Mouse (Mus musculus) retina, postnatal 7 days (tissue): ENCODE measurements at regions not wholly inside any gene's neighbourhood (a gene's known extent, or its start where the extent isn't known, plus 50 kb on each side); places are given as distances from the start of the nearest gene placed in this dataset.
"Not testable (repeated sequence)": the region's sequence is repeated elsewhere in the genome, so short reads cannot be mapped to it uniquely, and the experiment has no call there.

Source experiments
- DNase-seq: peaks from one replicate; pipeline ENCODE4 v3.0.0-alpha.2; 2012; ENCODE audit warnings: low read depth, low spot score

DNA sequence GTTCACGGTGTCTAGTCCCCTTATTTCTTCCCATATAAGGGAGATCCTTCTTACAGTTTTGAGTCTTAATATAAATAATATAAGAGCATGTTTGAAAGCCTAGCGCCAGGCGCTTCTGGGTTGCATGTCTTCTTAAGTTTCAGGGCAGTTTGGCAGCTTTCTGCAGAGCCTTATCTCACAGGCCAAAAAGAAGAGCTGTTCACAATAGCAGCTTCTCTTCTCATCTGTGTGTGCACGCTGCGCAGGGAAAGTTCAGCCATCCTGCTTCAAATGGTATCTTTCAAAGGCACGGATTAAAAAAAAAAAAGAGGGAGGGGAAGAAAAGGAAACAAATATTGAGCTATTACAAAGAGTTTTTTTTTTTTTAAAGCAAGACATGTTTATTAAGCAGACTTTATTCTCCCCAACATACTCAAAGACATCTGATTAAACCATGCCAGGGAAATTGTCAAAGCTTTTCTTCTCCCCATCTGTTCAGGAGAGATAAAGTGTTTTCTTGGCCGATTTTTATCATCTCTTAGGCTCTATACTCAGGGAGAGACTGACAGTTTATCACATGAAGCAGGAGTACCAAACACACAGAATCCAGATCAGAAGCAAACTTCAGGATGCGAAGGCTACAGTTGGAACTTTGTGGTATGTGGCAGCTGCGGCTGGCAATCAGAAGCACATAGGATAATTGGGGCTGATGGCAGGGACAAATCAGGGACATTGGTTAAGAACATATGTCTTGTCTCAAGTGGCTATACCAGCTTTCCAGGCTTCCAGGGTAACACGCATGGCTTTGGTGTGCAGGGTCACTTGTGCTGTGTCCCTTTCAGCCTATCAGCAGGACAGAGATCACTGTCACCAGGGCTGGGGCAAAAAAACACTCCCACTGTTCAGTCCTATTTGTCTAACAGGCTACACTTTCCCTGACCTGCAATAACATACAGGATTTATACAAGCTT lies 206.9 kb upstream of the Pfkp start:
- DNase-seq = no peak

DNA sequence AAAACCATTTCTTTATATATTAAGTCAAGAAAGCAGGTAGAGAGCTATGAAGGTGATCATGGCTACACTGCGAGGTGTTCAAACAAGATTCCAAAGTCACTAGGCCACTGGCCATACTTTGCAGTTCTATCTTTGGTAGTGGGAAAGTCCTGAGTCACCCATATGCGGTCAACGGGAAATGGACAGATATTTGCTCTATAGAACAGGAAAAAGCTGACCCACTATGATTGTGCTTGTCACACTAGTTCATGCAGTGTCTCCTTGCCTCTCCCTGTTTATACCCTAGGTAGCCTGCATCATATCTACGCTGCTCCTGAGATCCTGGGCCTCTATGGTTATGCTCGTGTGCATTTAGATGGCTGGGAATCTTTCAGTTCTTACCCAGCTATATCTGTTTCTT lies 188.9 kb upstream of the Pfkp start:
- DNase-seq = no peak

DNA sequence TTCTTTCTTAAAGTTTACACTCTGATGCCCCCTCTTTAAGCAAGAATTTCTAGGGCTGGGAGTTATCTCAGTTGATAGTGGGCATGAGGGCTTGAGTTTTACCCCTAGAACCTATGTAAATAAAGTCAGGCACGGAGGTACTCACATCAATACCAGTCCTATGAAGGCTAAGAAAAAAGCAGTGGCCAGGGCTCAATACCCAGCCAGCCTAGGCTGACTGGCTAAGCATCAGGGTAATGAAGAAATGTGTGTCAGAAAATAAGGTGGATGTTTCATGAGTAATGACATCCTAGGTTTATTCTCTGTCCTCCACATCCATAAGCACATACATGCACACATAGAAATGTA lies 188.5 kb upstream of the Pfkp start:
- DNase-seq = no peak

DNA sequence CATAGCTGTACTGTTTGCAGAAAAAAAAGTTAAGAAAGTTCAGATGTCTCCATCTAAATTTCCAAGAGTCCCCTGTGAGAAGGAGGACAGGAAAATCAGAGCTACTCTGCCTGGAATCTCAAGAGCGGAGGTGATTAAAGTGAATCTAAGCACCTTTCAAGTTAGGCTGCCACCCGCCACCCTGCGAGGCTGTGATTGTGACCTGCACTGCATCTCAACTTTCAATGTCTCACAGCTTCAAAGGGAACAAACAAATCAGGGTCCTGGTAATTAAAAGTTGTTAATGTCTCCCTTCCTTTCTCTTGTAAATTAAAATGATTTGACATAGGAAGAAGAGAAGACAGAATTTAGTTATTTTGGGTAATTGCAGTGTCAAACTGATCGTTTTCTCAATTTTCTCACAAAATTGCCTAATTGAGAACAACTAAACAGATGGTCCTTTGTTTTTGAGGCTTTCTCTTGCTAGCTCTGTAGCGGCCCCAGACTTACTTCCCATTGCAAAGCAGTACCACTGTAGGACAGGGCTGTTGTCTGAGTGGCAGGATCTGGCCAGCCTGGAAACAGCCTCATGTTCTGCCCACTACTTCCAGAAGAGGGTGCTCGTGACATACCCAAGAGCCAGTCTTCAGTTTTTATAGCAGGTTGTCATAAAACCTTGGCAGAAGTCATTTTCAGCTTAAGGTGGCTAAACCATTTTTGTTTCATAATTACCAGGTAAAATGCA lies 187.9 kb upstream of the Pfkp start:
- peak; percentile 46 for DNase-seq

DNA sequence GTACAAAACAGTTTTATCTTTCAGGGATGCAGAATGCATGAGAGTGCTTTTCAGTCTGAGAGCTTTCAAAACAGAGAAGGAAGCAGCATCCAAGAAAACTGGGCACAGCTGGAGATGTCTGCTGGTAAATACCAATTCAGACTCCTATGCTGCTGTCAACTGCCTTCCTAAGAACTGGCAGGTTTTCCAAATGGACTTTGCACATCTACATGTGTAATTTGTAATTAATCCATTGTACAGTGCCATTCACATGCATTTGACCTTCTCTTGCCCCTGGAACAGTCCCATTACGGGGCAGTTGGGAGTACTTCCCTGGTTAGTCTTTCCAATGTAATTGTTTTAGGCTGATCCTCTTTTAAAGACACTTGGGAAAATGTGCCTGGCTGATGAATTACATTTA lies 181.3 kb upstream of the Pfkp start:
- DNase-seq = no peak

DNA sequence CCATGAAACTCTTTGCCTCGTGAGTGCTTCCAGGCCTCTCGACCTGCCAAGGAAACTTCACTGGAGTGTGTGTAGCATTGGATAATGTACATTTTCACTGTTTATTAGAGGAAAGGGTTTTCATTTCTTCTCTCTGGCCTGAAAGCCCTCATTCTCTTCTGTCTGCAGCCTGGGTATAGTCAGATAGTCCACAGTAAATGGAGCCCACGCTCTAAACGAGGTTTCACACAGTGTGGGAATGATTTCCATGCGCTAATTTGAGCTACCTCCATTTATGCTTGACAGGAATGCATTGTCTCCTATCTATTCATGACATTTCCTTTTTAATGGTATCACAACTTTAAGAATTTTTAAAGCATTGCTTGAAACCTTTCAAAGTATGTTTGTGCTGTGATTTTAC lies 180.8 kb upstream of the Pfkp start:
- no peak for DNase-seq

DNA sequence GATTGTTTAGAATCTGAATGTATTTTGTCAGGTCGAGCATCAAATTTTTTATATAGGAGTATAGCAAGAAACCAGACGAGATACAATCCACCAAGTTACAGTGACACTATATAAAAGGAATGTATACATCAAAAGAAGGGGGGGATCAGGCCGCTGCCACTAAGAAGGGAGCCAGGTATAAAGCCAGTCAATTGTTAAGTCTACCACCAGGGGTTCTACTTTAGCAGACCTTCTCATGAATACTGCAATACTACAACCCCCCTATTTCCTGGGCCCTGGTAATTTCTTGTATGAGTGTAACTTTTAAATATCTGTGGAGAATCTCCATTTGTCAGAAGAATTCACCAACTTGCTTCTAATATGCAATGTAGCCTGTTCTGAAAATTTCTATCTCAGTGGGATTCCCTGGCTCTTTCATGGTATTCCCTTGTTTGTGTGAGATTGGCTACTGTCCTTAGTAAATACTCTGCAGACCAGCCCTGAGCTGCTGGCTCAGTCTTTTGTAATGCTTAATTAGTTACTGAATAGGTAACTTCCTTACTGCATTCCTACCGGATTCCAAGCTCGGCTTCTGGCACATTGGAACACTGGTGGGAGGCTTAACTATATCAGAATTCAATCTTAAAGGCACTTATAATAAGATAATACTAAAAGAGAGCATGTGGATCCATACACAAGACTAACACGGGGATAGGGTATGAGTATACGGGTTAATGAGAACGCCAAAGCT lies 180.2 kb upstream of the Pfkp start:
- not testable (repeated sequence) for DNase-seq

DNA sequence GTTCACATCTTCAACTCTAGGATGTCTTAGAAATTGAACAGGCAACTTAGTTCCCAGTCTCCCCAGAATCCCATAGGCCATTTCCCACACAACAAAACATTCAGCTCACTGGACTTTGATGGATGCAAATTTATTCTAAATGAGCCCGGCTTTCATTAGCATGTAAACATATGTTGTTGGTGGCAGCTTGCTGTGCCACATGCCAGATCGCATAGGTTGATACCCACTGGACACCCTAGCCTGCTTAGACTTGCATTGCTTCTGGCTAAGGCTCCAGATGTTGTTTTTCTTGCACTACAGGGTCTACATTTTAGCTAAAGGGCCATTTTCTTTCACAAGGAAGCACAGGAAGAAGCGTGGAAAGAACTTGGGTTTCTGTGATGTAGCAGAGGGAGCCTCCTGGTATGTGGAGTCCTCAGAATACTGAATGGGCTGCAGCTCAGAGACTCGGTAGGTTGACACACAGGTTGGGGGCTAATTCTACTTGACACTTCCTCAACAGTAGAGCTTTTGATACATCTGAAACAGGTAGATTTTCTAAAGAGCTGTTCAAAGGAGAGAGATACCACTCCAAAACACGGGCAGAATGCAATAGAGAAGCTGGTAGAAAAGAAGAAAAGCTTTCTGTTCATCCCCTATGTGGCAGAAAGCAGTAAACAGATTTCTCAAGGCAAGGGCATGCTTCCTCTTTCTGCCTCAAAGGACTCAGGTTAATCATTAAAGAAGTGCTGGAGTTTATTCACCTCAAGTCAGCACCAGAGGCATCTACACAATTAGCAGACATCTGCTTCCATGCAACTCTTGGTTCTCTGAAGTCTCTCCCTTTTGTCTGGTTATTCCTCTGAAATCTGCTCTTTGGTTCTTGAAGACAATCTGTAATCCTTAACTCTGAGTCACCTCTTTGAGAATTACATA lies 153.9 kb upstream of the Pfkp start:
- DNase-seq = no peak

DNA sequence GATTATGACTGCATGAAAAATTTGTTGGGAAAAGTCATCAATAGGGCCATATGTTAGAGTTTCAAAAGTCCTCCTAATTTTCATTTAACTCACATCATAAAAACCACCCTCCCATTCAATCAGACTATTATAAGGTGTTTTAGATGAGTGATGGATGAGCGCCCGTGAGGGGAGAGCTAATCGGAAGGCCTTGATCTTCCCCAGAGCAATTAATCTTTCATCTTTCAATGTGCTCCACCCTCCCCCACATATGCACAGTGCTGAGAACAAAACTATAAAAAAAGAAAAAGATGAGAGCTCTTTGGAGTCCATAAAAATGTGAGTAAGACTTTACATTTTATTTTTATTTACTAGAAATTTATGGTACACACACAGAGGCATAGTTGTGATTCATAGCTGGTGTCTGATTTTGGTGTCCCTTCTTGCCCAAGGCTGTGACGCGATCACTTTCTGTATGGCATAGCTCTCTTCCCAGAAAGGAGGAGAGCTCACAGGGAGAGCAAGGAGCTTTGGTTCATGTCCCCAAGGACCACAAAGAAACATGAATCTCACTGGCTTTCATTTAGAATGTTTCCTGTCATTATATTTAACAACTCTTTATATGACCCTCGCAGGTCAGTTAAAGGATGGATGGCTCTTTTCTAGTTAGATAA lies 119.5 kb upstream of the Pfkp start:
- no peak for DNase-seq

DNA sequence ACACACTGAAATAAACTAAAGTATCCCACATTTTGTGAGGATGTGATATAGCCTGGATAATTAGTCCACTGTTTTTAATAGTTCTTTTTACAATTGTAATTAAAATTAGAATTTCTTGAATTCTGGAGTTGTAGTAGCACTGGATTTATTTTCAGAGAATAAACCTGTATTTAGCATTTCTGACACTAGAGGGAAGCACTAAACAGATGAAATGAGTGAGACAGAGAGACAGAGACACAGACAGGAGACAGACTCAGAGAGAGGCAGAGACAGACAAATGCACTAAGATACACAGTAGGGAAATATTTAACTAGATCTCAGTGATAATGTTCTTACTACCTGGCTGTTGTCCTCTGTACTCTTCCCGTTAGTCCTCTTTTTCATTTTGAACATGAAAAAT lies 108.6 kb upstream of the Pfkp start:
- peak; percentile 25 for DNase-seq

DNA sequence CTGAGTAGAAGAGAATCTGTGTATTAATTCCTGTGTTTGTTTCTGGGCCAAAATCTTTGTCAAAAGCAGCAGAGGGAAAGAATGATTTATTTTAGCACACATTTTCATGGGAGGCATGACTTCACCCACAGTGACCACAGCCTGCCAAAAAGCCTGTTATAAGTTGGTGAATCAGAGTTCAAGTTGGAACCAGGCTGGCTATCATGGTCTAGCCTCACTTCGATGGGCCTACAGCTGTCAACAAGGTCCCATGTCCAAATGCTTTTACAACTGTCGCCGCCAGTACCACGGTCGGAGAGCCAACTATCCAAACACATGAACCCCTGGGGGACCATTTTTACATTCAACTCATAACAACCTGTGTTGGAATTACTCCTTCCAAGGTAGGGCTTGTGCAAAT lies 103.0 kb upstream of the Pfkp start:
- DNase-seq = no peak

DNA sequence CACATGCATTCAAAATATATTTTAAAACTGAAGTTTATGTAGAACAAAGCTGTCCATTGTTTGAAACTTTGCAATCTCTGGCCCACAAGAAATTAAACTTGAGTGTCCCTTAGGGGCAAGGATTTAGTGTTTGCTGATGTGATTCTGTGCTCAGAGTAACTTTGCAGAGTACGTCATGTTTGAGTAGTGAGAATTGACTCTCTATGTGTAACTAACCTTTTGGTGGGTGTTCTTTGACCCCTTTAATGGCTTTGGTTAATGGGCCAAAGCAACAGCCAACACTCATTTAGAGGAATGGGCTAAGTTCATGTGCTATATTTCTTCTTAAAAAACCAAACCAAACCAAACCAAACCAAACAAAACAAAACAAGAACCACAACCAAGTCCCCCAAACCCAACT lies 102.6 kb upstream of the Pfkp start:
- no peak for DNase-seq

DNA sequence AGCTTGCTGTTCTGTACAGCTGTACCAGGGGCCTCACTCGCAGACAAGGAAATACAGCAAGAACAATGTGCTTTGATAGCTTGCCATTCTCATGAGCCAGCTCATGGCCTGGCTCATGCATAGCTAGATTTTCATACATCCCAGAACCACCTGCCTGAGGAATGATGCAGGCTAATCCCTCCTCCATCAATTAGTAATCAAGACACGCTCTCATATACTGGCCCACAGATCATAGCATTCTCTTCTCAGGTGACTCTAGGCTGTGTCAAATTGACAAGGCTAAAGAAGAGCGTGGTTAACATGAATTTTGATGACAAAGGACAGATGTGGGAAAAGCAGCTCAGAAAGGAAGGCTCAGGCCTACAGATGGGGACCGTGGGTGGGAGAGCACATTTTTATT lies 93.3 kb upstream of the Pfkp start:
- DNase-seq = no peak

DNA sequence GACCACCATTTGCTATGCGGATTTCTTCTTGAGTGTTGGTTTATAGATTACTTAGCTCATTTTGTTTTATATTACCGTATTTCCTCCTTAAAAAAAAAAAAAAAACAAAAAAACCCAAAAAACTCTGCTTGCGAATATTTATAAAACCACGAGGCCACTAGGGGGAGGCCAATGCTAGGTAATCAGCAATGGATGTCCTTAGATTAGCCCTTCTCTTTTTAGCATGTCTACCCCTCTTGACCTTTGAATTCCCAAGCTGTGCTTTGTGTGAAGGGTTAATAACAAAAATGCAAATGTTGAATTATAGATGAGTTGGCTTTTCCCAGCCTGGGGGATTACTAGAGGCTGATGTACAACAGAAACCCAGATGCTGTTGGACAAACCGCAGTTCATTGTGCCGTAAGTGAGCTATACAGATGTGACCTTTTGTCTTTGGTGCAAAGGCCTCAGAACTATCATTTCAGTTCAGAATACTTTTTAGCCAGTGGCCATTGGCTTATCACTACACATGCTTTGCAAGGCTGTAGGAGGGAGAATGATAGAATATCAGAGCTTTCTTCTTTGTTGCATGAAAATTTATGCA lies 88.5 kb upstream of the Pfkp start:
- DNase-seq = no peak
